Mouse (Mus musculus) spleen, postnatal 14 days (tissue): ENCODE measurements around the gene Tsr2.

Experiments used
- DNase-seq, 2 experiments: peaks; one replicate each; pipeline ENCODE4 v3.0.0; 2021 to 2022; ENCODE audit warnings: low spot score in 2 of 2

Gene Tsr2

GRCm38 (mm10) chrX:151046321-151046720 is 50.0 kb downstream of the Tsr2 start:
- DNase-seq, result no peak

- no peak for DNase-seq
Measured at GRCm38 (mm10) chrX:151045850-151046249, 50.5 kb downstream of the Tsr2 start, which contains the start of gene Fgd1. Fgd1 (plus strand) TSS chrX:151046150.

GRCm38 (mm10) chrX:151041223-151041622 is 55.1 kb downstream of the Tsr2 start:
- DNase-seq, result no peak
